Mouse (Mus musculus): Measurements from ENCODE around the gene Galnt2. TPM values are rescaled to one million over a fixed set of nuclear protein-coding genes. Genes with fewer than 3 reads are reported as not detected.

Galnt2 gene
- polyA plus RNA-seq, 1 experiment, result 8.1 TPM

GRCm38 (mm10) chr8:124391191-124391590 is 160.0 kb downstream of the Galnt2 start:
- Histone ChIP-seq H3K27me3 (ENCODE audit: control insufficient read depth, insufficient read depth, low read length) (no peaks in the 10 kb centered on the region), H3K27ac (ENCODE audit: insufficient read depth, low read depth, low read length) (no peak overlapping the region), H3K4me3 (ENCODE audit: low read depth, low read length) (no peak overlapping the region), H3K4me1 (ENCODE audit: control insufficient read depth, insufficient read depth, insufficient read length, low read length) (no peaks in the 10 kb centered on the region), H3K36me3 (ENCODE audit: control insufficient read depth, insufficient read depth, low read length) (no peaks in the 10 kb centered on the region)
- WGBS, result 83% methylated on average over 7 of the region's 7 CpGs
- no peak for TF ChIP-seq CTCF (IDR thresholded peaks at IDR 0.05; ENCODE audit: extremely low read depth, insufficient read length, insufficient replicate concordance, low read depth, low read length)
- TF ChIP-seq POLR2A (IDR thresholded peaks at IDR 0.05; ENCODE audit: low read depth, low read length), result no peak

GRCm38 (mm10) chr8:124392271-124393012 is 161.3 kb downstream of the Galnt2 start:
- WGBS, result 62% methylated on average over 10 of the region's 10 CpGs
- no peaks in the 10 kb centered on the region for H3K36me3 ChIP-seq (ENCODE audit: control insufficient read depth, insufficient read depth, low read length)
- TF ChIP-seq POLR2A (IDR thresholded peaks at IDR 0.05; ENCODE audit: low read depth, low read length) (no peak), CTCF (IDR thresholded peaks at IDR 0.05; ENCODE audit: extremely low read depth, insufficient read length, insufficient replicate concordance, low read depth, low read length) (no peak)
- no peaks in the 10 kb centered on the region for H3K4me1 ChIP-seq (ENCODE audit: control insufficient read depth, insufficient read depth, insufficient read length, low read length)
- H3K27me3 ChIP-seq (ENCODE audit: control insufficient read depth, insufficient read depth, low read length), result no peaks in the 10 kb centered on the region
- peak overlapping the region; percentile 15; the same call in 1 of the 2 replicates for H3K27ac ChIP-seq (ENCODE audit: insufficient read depth, low read depth, low read length)
- no peak overlapping the region for H3K4me3 ChIP-seq (ENCODE audit: low read depth, low read length)

GRCm38 (mm10) chr8:124393013-124393412 is 161.8 kb downstream of the Galnt2 start:
- Histone ChIP-seq H3K4me3 (ENCODE audit: low read depth, low read length) (no peak overlapping the region), H3K36me3 (ENCODE audit: control insufficient read depth, insufficient read depth, low read length) (no peaks in the 10 kb centered on the region), H3K4me1 (ENCODE audit: control insufficient read depth, insufficient read depth, insufficient read length, low read length) (no peaks in the 10 kb centered on the region), H3K27ac (ENCODE audit: insufficient read depth, low read depth, low read length) (0 out of 2 replicates have a peak overlapping the region, but pooled peaks have one; percentile 15), H3K27me3 (ENCODE audit: control insufficient read depth, insufficient read depth, low read length) (no peaks in the 10 kb centered on the region)
- no peak for TF ChIP-seq CTCF (IDR thresholded peaks at IDR 0.05; ENCODE audit: extremely low read depth, insufficient read length, insufficient replicate concordance, low read depth, low read length)
- TF ChIP-seq POLR2A (IDR thresholded peaks at IDR 0.05; ENCODE audit: low read depth, low read length), result no peak
- 68% methylated on average over 5 of the region's 5 CpGs for WGBS

GRCm38 (mm10) chr8:124393927-124394326 is 162.7 kb downstream of the Galnt2 start:
- H3K27ac ChIP-seq (ENCODE audit: insufficient read depth, low read depth, low read length), result no peak overlapping the region
- 80% methylated on average over 4 of the region's 4 CpGs for WGBS
- H3K27me3 ChIP-seq (ENCODE audit: control insufficient read depth, insufficient read depth, low read length), result no peaks in the 10 kb centered on the region

GRCm38 (mm10) chr8:124394951-124395350 is 163.8 kb downstream of the Galnt2 start:
- TF ChIP-seq CTCF (IDR thresholded peaks at IDR 0.05; ENCODE audit: extremely low read depth, insufficient read length, insufficient replicate concordance, low read depth, low read length) (no peak), POLR2A (IDR thresholded peaks at IDR 0.05; ENCODE audit: low read depth, low read length) (no peak)
- H3K27ac ChIP-seq (ENCODE audit: insufficient read depth, low read depth, low read length), result no peak overlapping the region
- H3K36me3 ChIP-seq (ENCODE audit: control insufficient read depth, insufficient read depth, low read length), result no peaks in the 10 kb centered on the region
- H3K27me3 ChIP-seq (ENCODE audit: control insufficient read depth, insufficient read depth, low read length), result no peaks in the 10 kb centered on the region
- no peak overlapping the region for H3K4me3 ChIP-seq (ENCODE audit: low read depth, low read length)
- WGBS, result 77% methylated on average over 7 of the region's 7 CpGs
- H3K4me1 ChIP-seq (ENCODE audit: control insufficient read depth, insufficient read depth, insufficient read length, low read length), result no peaks in the 10 kb centered on the region

More at GRCm38 (mm10) chr8:124393927-124394326, 162.7 kb downstream of the Galnt2 start:
- Histone ChIP-seq H3K4me3 (ENCODE audit: low read depth, low read length) (no peak overlapping the region), H3K4me1 (ENCODE audit: control insufficient read depth, insufficient read depth, insufficient read length, low read length) (no peaks in the 10 kb centered on the region), H3K36me3 (ENCODE audit: control insufficient read depth, insufficient read depth, low read length) (no peaks in the 10 kb centered on the region)
- TF ChIP-seq CTCF (IDR thresholded peaks at IDR 0.05; ENCODE audit: extremely low read depth, insufficient read length, insufficient replicate concordance, low read depth, low read length), result peak; percentile 34; the same call in 1 of the 2 replicates
- no peak for TF ChIP-seq POLR2A (IDR thresholded peaks at IDR 0.05; ENCODE audit: low read depth, low read length)

Other genes with a start within 250 kb of the Galnt2 start
- gene Abcb10, start 248.3 kb upstream of the Galnt2 start, polyA plus RNA-seq (2012; rRNA removed), result 15.3 and 18.2 TPM in 2 replicates
- 15.3 and 29.2 TPM in 2 replicates for gene Taf5l, start 210.0 kb upstream of the Galnt2 start, polyA plus RNA-seq (2012; rRNA removed)
- gene Urb2, start 209.9 kb upstream of the Galnt2 start, polyA plus RNA-seq (2012; rRNA removed), result 1.4 and 2.5 TPM in 2 replicates
- 2.3 and 2.8 TPM in 2 replicates for gene Pgbd5, start 208.3 kb downstream of the Galnt2 start, polyA plus RNA-seq (2012; rRNA removed)

All from small intestine, adult 2 months (tissue).